Mouse (Mus musculus): ENCODE results near the gene Spsb1. TPM values are rescaled to one million over a fixed set of nuclear protein-coding genes. Genes with fewer than 3 reads are reported as not detected.

The Spsb1 gene
- polyA plus RNA-seq, 1 experiment: 3.9 TPM

DNA sequence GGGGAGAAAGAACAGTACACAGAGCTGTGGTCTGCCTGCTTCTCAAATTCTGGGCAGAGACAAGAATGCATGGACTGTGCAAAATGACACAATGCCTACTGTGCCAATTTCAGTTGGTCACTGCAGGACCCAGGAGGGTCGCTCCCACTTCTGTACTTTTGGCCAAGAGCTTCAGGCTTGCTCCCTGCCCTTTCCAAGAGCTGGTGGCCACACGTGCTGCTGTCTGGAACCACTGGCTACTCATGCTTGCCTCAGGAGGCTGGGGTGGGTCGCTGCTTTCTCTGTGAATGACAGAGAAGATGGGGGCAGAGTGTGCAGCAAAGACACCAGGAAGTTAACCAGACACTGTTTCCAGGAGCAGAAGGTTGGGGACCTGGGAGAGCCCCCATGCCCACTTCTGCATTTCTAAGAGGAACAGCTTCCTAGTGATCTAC is 53.5 kb downstream of the Spsb1 start:
- H3K27ac ChIP-seq (ENCODE audit: control insufficient read depth, insufficient read depth, low read depth, low read length, poor library complexity): no peak overlapping the region
- no peak overlapping the region for H3K4me3 ChIP-seq (replicated peaks; ENCODE audit: control insufficient read depth, low read depth, low read length)
- TF ChIP-seq POLR2A (IDR thresholded peaks at IDR 0.05; ENCODE audit: borderline replicate concordance, control insufficient read depth, low read depth, low read length) (no peak), CTCF (IDR thresholded peaks at IDR 0.05; ENCODE audit: control insufficient read depth, insufficient read depth, low read length) (no peak)
- no peaks in the 10 kb centered on the region; the same call in 1 of the 2 replicates for H3K4me1 ChIP-seq (ENCODE audit: control insufficient read depth, insufficient read depth, low read length)
- WGBS: 23% methylated on average over 3 of the region's 3 CpGs

GRCm38 (mm10) chr4:149897661-149898260 is 57.1 kb downstream of the Spsb1 start:
- Histone ChIP-seq H3K27ac (ENCODE audit: control insufficient read depth, insufficient read depth, low read depth, low read length, poor library complexity) (no peak overlapping the region), H3K4me1 (ENCODE audit: control insufficient read depth, insufficient read depth, low read length) (no peaks in the 10 kb centered on the region; the same call in 1 of the 2 replicates), H3K4me3 (replicated peaks; ENCODE audit: control insufficient read depth, low read depth, low read length) (no peak overlapping the region)
- no peak for TF ChIP-seq CTCF (IDR thresholded peaks at IDR 0.05; ENCODE audit: control insufficient read depth, insufficient read depth, low read length)
- TF ChIP-seq POLR2A (IDR thresholded peaks at IDR 0.05; ENCODE audit: borderline replicate concordance, control insufficient read depth, low read depth, low read length): no peak
- WGBS: 86% methylated on average over 13 of the region's 13 CpGs

DNA sequence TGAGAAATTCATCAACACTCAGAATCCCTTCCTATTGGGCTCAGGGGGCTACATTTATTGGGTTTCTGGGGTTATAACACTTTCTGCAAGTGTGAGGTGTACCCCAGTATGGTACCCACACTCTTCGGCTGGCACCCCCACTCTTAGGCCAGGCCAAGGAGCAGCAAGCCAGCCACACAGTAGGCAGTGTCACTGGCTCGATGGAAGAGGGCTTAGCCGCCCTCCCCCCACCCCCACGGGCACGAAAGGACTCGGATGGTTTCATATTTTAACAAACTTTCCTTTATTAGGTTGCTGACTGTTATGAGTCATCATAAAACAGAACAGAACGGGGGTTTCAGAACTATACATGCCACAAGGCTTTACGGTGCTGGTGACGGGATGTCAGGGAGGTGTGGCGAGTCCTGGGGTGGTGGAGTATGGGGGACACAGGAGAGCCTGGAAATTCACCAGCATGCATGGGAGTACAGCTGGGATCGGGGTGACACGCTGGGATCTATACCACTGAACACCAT is 58.8 kb downstream of the Spsb1 start:
- Histone ChIP-seq H3K4me3 (replicated peaks; ENCODE audit: control insufficient read depth, low read depth, low read length) (no peak overlapping the region), H3K27ac (ENCODE audit: control insufficient read depth, insufficient read depth, low read depth, low read length, poor library complexity) (no peak overlapping the region), H3K4me1 (ENCODE audit: control insufficient read depth, insufficient read depth, low read length) (no peaks in the 10 kb centered on the region; the same call in 1 of the 2 replicates)
- WGBS: 46% methylated on average over 12 of the region's 12 CpGs
- no peak for TF ChIP-seq POLR2A (IDR thresholded peaks at IDR 0.05; ENCODE audit: borderline replicate concordance, control insufficient read depth, low read depth, low read length)
- no peak for TF ChIP-seq CTCF (IDR thresholded peaks at IDR 0.05; ENCODE audit: control insufficient read depth, insufficient read depth, low read length)

GRCm38 (mm10) chr4:149895226-149895625 is 59.6 kb downstream of the Spsb1 start:
- TF ChIP-seq POLR2A (IDR thresholded peaks at IDR 0.05; ENCODE audit: borderline replicate concordance, control insufficient read depth, low read depth, low read length): no peak
- TF ChIP-seq CTCF (IDR thresholded peaks at IDR 0.05; ENCODE audit: control insufficient read depth, insufficient read depth, low read length): no peak
- Histone ChIP-seq H3K4me1 (ENCODE audit: control insufficient read depth, insufficient read depth, low read length) (no peaks in the 10 kb centered on the region), H3K4me3 (replicated peaks; ENCODE audit: control insufficient read depth, low read depth, low read length) (no peak overlapping the region), H3K27ac (ENCODE audit: control insufficient read depth, insufficient read depth, low read depth, low read length, poor library complexity) (no peak overlapping the region)
- WGBS: 40% methylated on average over 7 of the region's 7 CpGs

GRCm38 (mm10) chr4:149894300-149894699 is 60.5 kb downstream of the Spsb1 start:
- H3K4me1 ChIP-seq (ENCODE audit: control insufficient read depth, insufficient read depth, low read length): no peaks in the 10 kb centered on the region
- H3K4me3 ChIP-seq (replicated peaks; ENCODE audit: control insufficient read depth, low read depth, low read length): no peak overlapping the region
- H3K27ac ChIP-seq (ENCODE audit: control insufficient read depth, insufficient read depth, low read depth, low read length, poor library complexity): no peak overlapping the region
- WGBS: 92% methylated on average over 7 of the region's 7 CpGs
- TF ChIP-seq CTCF (IDR thresholded peaks at IDR 0.05; ENCODE audit: control insufficient read depth, insufficient read depth, low read length) (no peak), POLR2A (IDR thresholded peaks at IDR 0.05; ENCODE audit: borderline replicate concordance, control insufficient read depth, low read depth, low read length) (no peak)

GRCm38 (mm10) chr4:149893611-149894151 is 61.2 kb downstream of the Spsb1 start:
- 80% methylated on average over 11 of the region's 11 CpGs for WGBS
- Histone ChIP-seq H3K4me3 (replicated peaks; ENCODE audit: control insufficient read depth, low read depth, low read length) (no peak overlapping the region), H3K4me1 (ENCODE audit: control insufficient read depth, insufficient read depth, low read length) (no peaks in the 10 kb centered on the region), H3K27ac (ENCODE audit: control insufficient read depth, insufficient read depth, low read depth, low read length, poor library complexity) (no peak overlapping the region)
- TF ChIP-seq POLR2A (IDR thresholded peaks at IDR 0.05; ENCODE audit: borderline replicate concordance, control insufficient read depth, low read depth, low read length) (no peak), CTCF (IDR thresholded peaks at IDR 0.05; ENCODE audit: control insufficient read depth, insufficient read depth, low read length) (no peak)

- WGBS: 88% methylated on average over 5 of the region's 5 CpGs
- H3K4me3 ChIP-seq (replicated peaks; ENCODE audit: control insufficient read depth, low read depth, low read length): no peak overlapping the region
- no peaks in the 10 kb centered on the region for H3K4me1 ChIP-seq (ENCODE audit: control insufficient read depth, insufficient read depth, low read length)
- H3K27ac ChIP-seq (ENCODE audit: control insufficient read depth, insufficient read depth, low read depth, low read length, poor library complexity): no peak overlapping the region
- TF ChIP-seq CTCF (IDR thresholded peaks at IDR 0.05; ENCODE audit: control insufficient read depth, insufficient read depth, low read length) (no peak), POLR2A (IDR thresholded peaks at IDR 0.05; ENCODE audit: borderline replicate concordance, control insufficient read depth, low read depth, low read length) (no peak)
Measured at GRCm38 (mm10) chr4:149891172-149891960, 63.5 kb downstream of the Spsb1 start.

GRCm38 (mm10) chr4:149890551-149890950 is 64.3 kb downstream of the Spsb1 start:
- no peak overlapping the region for H3K4me3 ChIP-seq (replicated peaks; ENCODE audit: control insufficient read depth, low read depth, low read length)
- H3K27ac ChIP-seq (ENCODE audit: control insufficient read depth, insufficient read depth, low read depth, low read length, poor library complexity): no peak overlapping the region
- no peaks in the 10 kb centered on the region for H3K4me1 ChIP-seq (ENCODE audit: control insufficient read depth, insufficient read depth, low read length)
- TF ChIP-seq CTCF (IDR thresholded peaks at IDR 0.05; ENCODE audit: control insufficient read depth, insufficient read depth, low read length) (no peak), POLR2A (IDR thresholded peaks at IDR 0.05; ENCODE audit: borderline replicate concordance, control insufficient read depth, low read depth, low read length) (no peak)
- 69% methylated on average over 8 of the region's 8 CpGs for WGBS

All from bone marrow, adult 2 months (tissue).